Mouse (Mus musculus): ENCODE results near the gene Alpk1. TPM values are rescaled to one million over a fixed set of nuclear protein-coding genes. Genes with fewer than 3 reads are reported as not detected.
A peak's percentile ranks its signal among the peaks of the same experiment; 100 is the strongest.

Alpk1 gene
- polyA plus RNA-seq, 1 experiment from 2014 or later = 1.2 TPM

DNA sequence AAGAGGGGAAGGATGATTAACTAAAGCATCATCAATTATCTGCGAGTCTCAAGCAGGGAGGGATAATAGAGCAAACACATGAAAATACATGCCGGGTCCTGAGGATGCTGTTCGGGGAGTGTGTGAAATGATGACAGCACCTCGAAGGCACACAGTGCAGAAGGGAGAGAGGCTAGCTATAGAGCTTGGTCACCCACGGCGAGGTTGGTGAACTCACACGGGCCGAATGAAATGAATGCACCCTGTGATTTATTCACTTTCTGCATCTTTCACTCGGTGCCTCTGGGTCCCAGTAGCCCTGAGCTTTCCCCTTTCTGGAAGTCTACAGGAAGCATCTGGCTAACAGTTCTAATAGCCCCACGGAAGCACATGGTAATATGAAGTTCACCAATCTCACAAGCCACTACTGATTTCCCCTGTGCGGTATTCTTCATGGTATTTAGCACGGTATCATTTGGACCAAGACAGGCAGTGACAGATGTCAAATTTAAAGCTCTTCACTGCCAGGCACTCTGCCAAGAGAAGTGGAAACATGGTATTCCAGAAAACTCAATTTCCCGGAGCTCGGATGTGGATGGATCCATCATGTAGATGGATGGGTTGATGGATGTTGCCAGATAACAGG lies 50.7 kb downstream of the Alpk1 start:
- no peak overlapping the region for H3K9ac ChIP-seq
- H3K4me3 ChIP-seq (replicated peaks) = no peak overlapping the region
- 69% methylated on average over 14 of the region's 14 CpGs for WGBS
- H3K27ac ChIP-seq = no peak overlapping the region
- peaks cover 8% of the 10 kb centered on the region; the same call in 1 of the 2 replicates for H3K27me3 ChIP-seq
- ATAC-seq (replicated peaks; ENCODE audit: low FRiP score) = no peak
- no peak overlapping the region for H3K4me2 ChIP-seq
- no peaks in the 10 kb centered on the region for H3K4me1 ChIP-seq
- no peaks in the 10 kb centered on the region for H3K9me3 ChIP-seq (replicated peaks)
- H3K36me3 ChIP-seq = no peaks in the 10 kb centered on the region

DNA sequence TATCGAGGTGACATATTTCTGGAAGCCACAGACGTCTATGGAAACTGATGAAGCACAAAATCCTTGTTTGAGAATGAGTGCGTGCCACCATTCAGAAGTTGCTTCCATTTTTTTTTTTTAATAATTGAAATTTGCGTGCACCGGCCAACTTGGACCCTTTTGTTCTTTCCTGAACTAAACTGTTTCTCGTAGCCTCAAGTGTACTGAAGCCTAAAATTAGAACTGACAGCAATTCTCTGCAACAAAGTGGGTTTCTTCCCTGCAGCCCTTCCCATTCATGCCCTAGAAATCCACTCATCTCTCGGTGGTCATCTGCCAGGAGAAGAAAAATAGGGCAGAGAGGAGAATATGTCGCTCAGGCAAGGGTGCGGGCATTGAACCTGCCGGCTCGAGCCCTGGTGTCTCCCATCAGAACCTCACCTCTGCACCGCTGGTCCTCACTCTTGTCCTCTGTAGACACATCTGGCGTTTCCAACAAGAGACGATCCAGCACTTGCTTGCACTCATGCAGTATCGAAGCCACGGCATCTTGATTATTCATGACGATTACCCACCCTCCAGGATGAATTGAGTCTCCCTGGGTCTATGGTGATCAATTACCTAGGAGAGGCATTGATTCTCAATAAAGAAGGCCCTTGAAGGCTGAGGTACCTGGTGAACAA lies 51.3 kb downstream of the Alpk1 start:
- H3K9ac ChIP-seq = no peak overlapping the region
- no peak overlapping the region for H3K4me2 ChIP-seq
- no peaks in the 10 kb centered on the region for H3K36me3 ChIP-seq
- peaks cover 6% of the 10 kb centered on the region for H3K4me1 ChIP-seq
- no peaks in the 10 kb centered on the region for H3K9me3 ChIP-seq (replicated peaks)
- no peak for ATAC-seq (replicated peaks; ENCODE audit: low FRiP score)
- 90% methylated on average over 17 of the region's 17 CpGs for WGBS
- H3K27me3 ChIP-seq = peaks cover 8% of the 10 kb centered on the region; the same call in 1 of the 2 replicates
- no peak overlapping the region for H3K4me3 ChIP-seq (replicated peaks)
- no peak overlapping the region for H3K27ac ChIP-seq

DNA sequence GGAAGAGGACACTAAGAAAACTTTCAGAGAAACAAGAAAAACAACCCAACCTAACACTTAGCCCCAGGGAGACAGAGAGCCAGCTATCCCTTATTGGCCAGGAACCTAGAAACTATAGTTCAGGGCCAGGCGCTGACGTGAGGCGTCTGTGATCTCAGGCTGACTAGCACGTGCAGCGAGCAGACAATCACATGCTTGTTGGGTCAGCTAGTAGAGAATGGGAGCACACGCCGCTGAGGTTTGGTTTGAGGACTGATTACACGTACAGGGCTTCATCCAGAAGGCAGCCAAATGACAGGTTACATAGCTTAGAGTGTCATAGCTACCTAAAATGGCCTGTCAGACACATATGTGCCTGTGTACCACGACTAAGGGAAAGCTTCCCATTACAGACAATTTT lies 52.3 kb downstream of the Alpk1 start:
- Histone ChIP-seq H3K9ac (no peak overlapping the region), H3K27me3 (peaks cover 8% of the 10 kb centered on the region; the same call in 1 of the 2 replicates), H3K9me3 (replicated peaks) (no peaks in the 10 kb centered on the region), H3K4me1 (peaks cover 6% of the 10 kb centered on the region), H3K4me2 (no peak overlapping the region), H3K4me3 (replicated peaks) (no peak overlapping the region), H3K27ac (no peak overlapping the region), H3K36me3 (no peaks in the 10 kb centered on the region)
- 81% methylated on average over 9 of the region's 9 CpGs for WGBS
- ATAC-seq (replicated peaks; ENCODE audit: low FRiP score) = no peak

DNA sequence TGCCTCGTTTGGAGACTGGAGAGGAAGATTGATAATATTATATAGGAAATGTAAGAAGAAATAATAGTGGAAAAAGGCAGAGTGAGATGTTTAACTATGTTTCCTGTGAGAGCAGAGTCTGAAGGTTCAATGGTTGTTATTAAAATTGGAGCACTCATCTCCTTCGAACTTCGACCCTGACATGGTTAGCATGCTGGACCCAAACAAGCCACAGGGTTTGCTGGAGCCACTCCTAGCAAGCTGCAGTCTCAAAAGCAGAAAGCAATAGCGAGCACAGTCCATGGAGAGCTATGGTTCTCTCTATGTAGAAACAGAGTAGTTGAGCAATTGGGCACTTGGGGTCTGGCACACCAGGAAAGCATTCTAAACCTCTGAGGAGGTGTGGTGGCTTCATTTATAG lies 59.4 kb downstream of the Alpk1 start:
- Histone ChIP-seq H3K4me3 (replicated peaks) (no peak overlapping the region), H3K4me2 (0 out of 2 replicates have a peak overlapping the region, but pooled peaks have one; percentile 16), H3K9me3 (replicated peaks) (no peaks in the 10 kb centered on the region), H3K9ac (no peak overlapping the region), H3K27ac (no peak overlapping the region), H3K4me1 (peaks cover 9% of the 10 kb centered on the region), H3K27me3 (no peaks in the 10 kb centered on the region), H3K36me3 (no peaks in the 10 kb centered on the region)
- WGBS = 58% methylated on average over 4 of the region's 4 CpGs
- no peak for ATAC-seq (replicated peaks; ENCODE audit: low FRiP score)

DNA sequence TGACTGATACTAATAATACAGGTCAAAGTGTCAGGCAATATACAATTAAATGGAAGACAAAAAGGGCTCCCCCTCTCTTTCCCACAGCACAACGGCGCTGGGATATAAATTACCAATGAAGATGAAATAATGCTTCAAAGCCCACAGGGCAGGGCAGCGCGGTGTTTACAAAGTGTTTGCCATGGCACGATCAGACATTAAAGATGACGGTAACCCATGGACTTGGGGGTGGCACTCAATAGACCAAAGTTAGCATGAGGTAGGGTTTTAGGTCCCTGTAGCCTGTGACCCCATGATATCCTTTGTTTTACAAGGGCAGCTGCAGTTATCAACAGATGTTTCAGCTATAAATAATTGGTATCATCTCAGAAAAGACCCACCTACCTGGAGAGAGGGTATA lies 60.3 kb downstream of the Alpk1 start:
- Histone ChIP-seq H3K4me3 (replicated peaks) (no peak overlapping the region), H3K27me3 (no peaks in the 10 kb centered on the region), H3K36me3 (no peaks in the 10 kb centered on the region), H3K9me3 (replicated peaks) (no peaks in the 10 kb centered on the region), H3K9ac (no peak overlapping the region), H3K4me2 (0 out of 2 replicates have a peak overlapping the region, but pooled peaks have one; percentile 16), H3K4me1 (peaks cover 9% of the 10 kb centered on the region), H3K27ac (no peak overlapping the region)
- 34% methylated on average over 6 of the region's 6 CpGs for WGBS
- no peak for ATAC-seq (replicated peaks; ENCODE audit: low FRiP score)

DNA sequence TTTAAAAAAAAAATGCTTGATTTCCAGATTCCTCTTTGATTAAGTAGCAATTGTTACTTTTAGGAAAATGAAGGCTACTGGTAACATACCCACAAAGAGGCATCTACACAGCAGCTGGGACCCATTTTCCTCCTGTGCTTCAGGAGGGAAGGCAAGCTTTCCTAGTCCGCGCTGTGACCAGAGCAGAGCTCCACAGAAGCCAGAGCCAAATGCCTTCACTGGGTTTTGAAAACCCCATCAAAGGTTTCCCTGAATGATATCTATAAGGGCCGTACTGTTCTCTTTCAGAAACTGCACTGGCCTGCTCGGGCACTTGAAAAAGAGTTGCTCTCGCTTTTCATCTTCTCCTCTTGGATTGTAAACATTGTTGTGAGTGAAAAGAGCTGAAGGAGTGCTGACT lies 60.7 kb downstream of the Alpk1 start:
- Histone ChIP-seq H3K27me3 (no peaks in the 10 kb centered on the region), H3K9me3 (replicated peaks) (no peaks in the 10 kb centered on the region), H3K4me1 (peaks cover 9% of the 10 kb centered on the region), H3K27ac (no peak overlapping the region), H3K4me2 (no peak overlapping the region), H3K4me3 (replicated peaks) (no peak overlapping the region), H3K36me3 (no peaks in the 10 kb centered on the region), H3K9ac (no peak overlapping the region)
- 59% methylated on average over 5 of the region's 5 CpGs for WGBS
- no peak for ATAC-seq (replicated peaks; ENCODE audit: low FRiP score)

DNA sequence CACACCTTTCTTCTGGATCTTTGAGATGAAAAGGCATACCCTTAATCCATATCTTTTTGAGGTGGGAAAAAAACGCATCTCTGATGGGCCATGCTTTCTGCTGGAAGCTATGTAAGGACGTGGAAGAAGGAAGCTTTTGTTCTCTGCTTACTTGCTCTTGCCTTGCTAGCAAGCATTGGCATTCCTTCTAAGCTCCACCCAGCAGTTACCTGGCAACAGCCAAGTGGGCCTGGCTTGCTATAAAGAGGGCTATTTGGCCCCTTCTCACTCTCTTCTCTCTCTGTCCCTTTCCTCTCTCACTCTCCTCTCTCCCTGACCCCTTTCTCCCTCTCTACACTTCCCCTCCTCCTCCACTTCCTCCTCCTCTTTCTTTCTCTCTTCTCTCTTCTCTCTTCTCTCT lies 63.6 kb downstream of the Alpk1 start:
- Histone ChIP-seq H3K27me3 (no peaks in the 10 kb centered on the region), H3K9me3 (replicated peaks) (no peaks in the 10 kb centered on the region), H3K4me3 (replicated peaks) (no peak overlapping the region), H3K9ac (no peak overlapping the region), H3K4me1 (0 out of 2 replicates have a peak, but pooled peaks cover 3% of the 10 kb centered on the region), H3K4me2 (no peak overlapping the region), H3K36me3 (no peaks in the 10 kb centered on the region), H3K27ac (no peak overlapping the region)
- no peak for ATAC-seq (replicated peaks; ENCODE audit: low FRiP score)
- WGBS = 37% methylated on average over 2 of the region's 2 CpGs

DNA sequence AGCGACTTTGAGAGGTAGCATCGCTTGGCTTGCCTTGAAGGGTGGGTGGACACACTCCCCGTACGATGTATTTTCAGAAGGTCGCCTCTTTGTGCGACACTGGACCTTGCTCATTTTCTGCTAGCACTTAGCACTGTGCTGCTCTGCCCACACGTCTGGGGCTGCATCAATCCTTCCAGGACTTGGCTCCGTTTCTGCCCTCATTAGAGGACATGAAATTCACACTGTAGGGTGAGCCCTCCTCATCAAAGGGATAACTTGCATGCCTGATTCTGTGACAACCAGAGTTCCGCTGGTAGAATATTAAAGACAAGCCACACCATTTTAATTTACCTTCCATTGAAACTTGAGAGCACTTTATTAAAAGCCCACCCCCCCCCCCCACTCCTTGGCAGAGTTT lies 67.2 kb downstream of the Alpk1 start:
- Histone ChIP-seq H3K27me3 (no peaks in the 10 kb centered on the region), H3K4me3 (replicated peaks) (no peak overlapping the region), H3K27ac (no peak overlapping the region), H3K9me3 (replicated peaks) (no peaks in the 10 kb centered on the region), H3K4me1 (no peaks in the 10 kb centered on the region), H3K4me2 (no peak overlapping the region), H3K36me3 (no peaks in the 10 kb centered on the region), H3K9ac (no peak overlapping the region)
- WGBS = 29% methylated on average over 9 of the region's 9 CpGs
- ATAC-seq (replicated peaks; ENCODE audit: low FRiP score) = peak; percentile 79

DNA sequence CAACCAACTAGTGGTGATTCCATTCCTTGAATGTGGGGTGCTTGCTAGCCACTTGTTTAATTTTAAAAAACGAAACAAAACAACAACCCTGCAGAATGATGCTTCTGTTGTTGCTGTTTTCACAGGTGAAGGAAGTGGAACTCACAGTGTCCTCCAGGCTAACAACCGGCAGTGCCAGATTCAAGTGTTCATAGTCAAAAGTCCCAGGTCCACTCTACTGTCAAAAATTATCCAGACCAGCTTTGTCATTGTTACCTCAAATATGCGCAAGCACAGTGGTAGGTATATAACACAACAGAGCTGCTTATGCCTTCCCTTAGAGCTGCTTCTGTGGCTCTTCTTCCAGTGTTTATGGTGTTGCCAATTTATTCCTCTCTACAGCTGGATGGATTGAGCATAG lies 68.8 kb downstream of the Alpk1 start:
- Histone ChIP-seq H3K9me3 (replicated peaks) (no peaks in the 10 kb centered on the region), H3K9ac (no peak overlapping the region), H3K4me1 (no peaks in the 10 kb centered on the region), H3K27me3 (0 out of 2 replicates have a peak, but pooled peaks cover 3% of the 10 kb centered on the region), H3K36me3 (no peaks in the 10 kb centered on the region), H3K4me2 (no peak overlapping the region), H3K4me3 (replicated peaks) (no peak overlapping the region), H3K27ac (no peak overlapping the region)
- 87% methylated on average over 3 of the region's 3 CpGs for WGBS
- ATAC-seq (replicated peaks; ENCODE audit: low FRiP score) = no peak

DNA sequence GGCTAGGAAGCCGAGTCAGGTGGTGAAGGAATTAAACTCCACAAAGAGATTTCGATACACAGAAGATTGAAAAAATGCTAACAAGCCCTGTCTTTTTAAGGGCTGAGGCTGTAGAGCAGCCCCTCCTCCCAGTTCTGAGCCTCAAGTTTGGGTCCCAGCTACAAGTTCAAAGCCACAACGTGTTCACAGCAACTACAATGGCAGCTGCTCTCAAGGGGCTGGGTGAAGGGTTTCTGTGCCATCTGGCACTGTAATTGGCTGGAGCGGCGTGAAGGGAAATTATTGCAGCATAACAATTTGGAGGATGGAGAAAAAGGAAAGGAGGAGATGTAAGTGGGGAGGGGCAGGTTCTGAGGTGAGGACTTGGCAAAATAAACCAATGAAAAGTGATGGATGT lies 73.2 kb downstream of the Alpk1 start:
- H3K36me3 ChIP-seq = no peaks in the 10 kb centered on the region
- no peak overlapping the region for H3K27ac ChIP-seq
- 79% methylated on average over 5 of the region's 5 CpGs for WGBS
- no peak for ATAC-seq (replicated peaks; ENCODE audit: low FRiP score)
- no peak overlapping the region for H3K4me2 ChIP-seq
- H3K27me3 ChIP-seq = peaks cover 3% of the 10 kb centered on the region; the same call in 1 of the 2 replicates
- H3K4me1 ChIP-seq = peaks cover 13% of the 10 kb centered on the region
- no peaks in the 10 kb centered on the region for H3K9me3 ChIP-seq (replicated peaks)
- no peak overlapping the region for H3K4me3 ChIP-seq (replicated peaks)
- no peak overlapping the region for H3K9ac ChIP-seq

DNA sequence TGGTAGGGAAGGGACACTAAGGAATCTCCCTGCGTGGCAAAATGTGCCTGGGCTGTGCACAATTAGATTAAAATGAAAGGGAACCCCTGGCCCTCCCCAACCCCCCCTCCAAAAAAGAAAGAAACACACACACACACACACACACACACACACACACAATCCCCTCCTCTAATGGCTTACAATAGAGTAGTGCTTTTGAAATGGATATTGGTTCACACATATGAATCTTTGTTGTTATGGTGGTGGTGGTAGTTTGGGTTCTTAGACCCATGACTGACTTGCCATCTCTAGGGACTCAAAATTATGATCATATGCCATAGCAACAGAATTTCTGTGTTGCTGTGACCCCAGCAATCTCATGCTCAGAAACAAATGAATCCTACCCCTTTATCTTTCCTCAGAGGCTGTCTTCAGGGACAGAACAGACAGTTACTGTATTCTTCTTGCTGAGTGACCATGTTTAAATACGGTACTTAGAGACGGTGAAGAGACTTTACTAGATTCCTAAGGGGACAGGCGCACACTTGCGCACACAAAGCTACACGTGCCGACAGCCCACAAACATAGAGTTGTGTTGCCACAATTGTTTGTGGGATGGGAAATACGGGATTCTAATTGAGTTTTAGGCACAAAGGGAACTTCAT lies 73.8 kb downstream of the Alpk1 start:
- H3K9ac ChIP-seq = no peak overlapping the region
- no peak for ATAC-seq (replicated peaks; ENCODE audit: low FRiP score)
- H3K27me3 ChIP-seq = peaks cover 3% of the 10 kb centered on the region; the same call in 1 of the 2 replicates
- no peak overlapping the region for H3K27ac ChIP-seq
- H3K4me1 ChIP-seq = peaks cover 14% of the 10 kb centered on the region
- no peaks in the 10 kb centered on the region for H3K9me3 ChIP-seq (replicated peaks)
- WGBS = 79% methylated on average over 8 of the region's 8 CpGs
- peak overlapping the region; percentile 62 for H3K4me2 ChIP-seq
- no peaks in the 10 kb centered on the region for H3K36me3 ChIP-seq
- no peak overlapping the region for H3K4me3 ChIP-seq (replicated peaks)

Data from kidney, embryonic 15.5 days (tissue).